13 mouse cellular contexts compared by ENCODE assay signal in genomic region chr4:133903372-133903771, GRCm38 (mm10). TPM values are rescaled to one million over a fixed set of nuclear protein-coding genes. Genes with fewer than 3 reads are reported as not detected.
A peak's percentile ranks its signal among the peaks of the same experiment; 100 is the strongest.
DNase-seq lines count a peak whose midpoint lies in the region; ATAC-seq and TF ChIP-seq lines count a peak whose summit lies in the region.
"Had no signal": no experiment of that assay in that cellular context is flagged by ENCODE, and none has a peak within 500 bp of the region (broad histone marks: within the 10 kb centered on the region; RNA-seq: fewer than 3 reads in every experiment).

No protein-coding gene starts in this region.

- H3K9me3 ChIP-seq in heart, embryonic 14.5 days (ENCODE audit: control insufficient read depth, low read length): no peaks in the 10 kb centered on the region
- no peaks in the 10 kb centered on the region for H3K9me3 ChIP-seq in lung, embryonic 14.5 days (ENCODE audit: low read depth, low read length)
- H3K9me3 ChIP-seq: forebrain, embryonic 10.5 days; G1E had no signal

- no peak for DNase-seq in heart, adult 2 months
- DNase-seq in lung, embryonic 14.5 days: peak; percentile 77
- DNase-seq in lung, adult 2 months: no peak
- DNase-seq in R1 (ENCODE audit: low read depth, low spot score): peak; percentile 40
- DNase-seq in lung, postnatal 14 days: peak; percentile 47
- DNase-seq in left cerebral cortex, adult 9 months (ENCODE audit: low spot score in 2 of 2): no peak
- DNase-seq: cerebellum, adult 11 months; embryo, embryonic 11 days; thymus, postnatal 25 days had no signal

- H3K9ac ChIP-seq in heart, embryonic 14.5 days (ENCODE audit: low read length): no peak overlapping the region
- no peak overlapping the region for H3K9ac ChIP-seq in heart, adult 2 months (ENCODE audit: low read depth, low read length)
- no peak overlapping the region for H3K9ac ChIP-seq in lung, embryonic 14.5 days

- peaks cover 5 to 7% of the 10 kb centered on the region in 2 experiments; a peak in 3 of 4 replicates for H3K4me1 ChIP-seq in heart, embryonic 14.5 days (ENCODE audit: control insufficient read depth in 2 of 2, insufficient read depth in 2 of 2, low read length in 2 of 2)
- H3K4me1 ChIP-seq in heart, adult 2 months (ENCODE audit: control insufficient read depth, insufficient read depth, low read length): no peaks in the 10 kb centered on the region
- no peaks in the 10 kb centered on the region for H3K4me1 ChIP-seq in lung, embryonic 14.5 days (ENCODE audit: insufficient read depth)
- peaks cover 11% of the 10 kb centered on the region for H3K4me1 ChIP-seq in lung, adult 2 months (ENCODE audit: control insufficient read depth, insufficient read depth, low read length)

- H3K36me3 ChIP-seq in heart, embryonic 14.5 days (ENCODE audit: control insufficient read depth, insufficient read depth, low read length): no peaks in the 10 kb centered on the region
- H3K36me3 ChIP-seq in heart, adult 2 months (ENCODE audit: control insufficient read depth, insufficient read depth, low read length): no peaks in the 10 kb centered on the region
- no peaks in the 10 kb centered on the region for H3K36me3 ChIP-seq in lung, embryonic 14.5 days (ENCODE audit: insufficient read depth)
- H3K36me3 ChIP-seq: forebrain, embryonic 10.5 days; G1E had no signal

- no peak overlapping the region for H3K27ac ChIP-seq in heart, embryonic 14.5 days (replicated peaks in 1 of 2; ENCODE audit: control insufficient read depth in 1 of 2, insufficient read depth in 1 of 2, low read depth in 2 of 2, low read length in 2 of 2)
- no peak overlapping the region for H3K27ac ChIP-seq in heart, adult 2 months
- no peak overlapping the region for H3K27ac ChIP-seq in lung, embryonic 14.5 days (ENCODE audit: low read depth)
- H3K27ac ChIP-seq: forebrain, embryonic 10.5 days; kidney, postnatal 0 days had no signal

- no peaks in the 10 kb centered on the region for H3K79me2 ChIP-seq in heart, adult 2 months (replicated peaks; ENCODE audit: control insufficient read depth, insufficient read depth, low read length)

- 50% methylated on average over 7 of the region's 7 CpGs for WGBS in heart, embryonic 14.5 days
- 36% methylated on average over 7 of the region's 7 CpGs for WGBS in heart, adult 2 months
- 49% methylated on average over 7 of the region's 7 CpGs for WGBS in lung, embryonic 14.5 days
- 38% methylated on average over 7 of the region's 7 CpGs for WGBS in lung, adult 2 months

- no peak for TF ChIP-seq EP300 in heart, adult 2 months (IDR thresholded peaks at IDR 0.05; ENCODE audit: insufficient read depth, low read depth, low read length)

- intact Hi-C loops in heart, adult 2 months (cut with DNase I): no loop called here

- H3K27me3 ChIP-seq in heart, embryonic 14.5 days (ENCODE audit: control insufficient read depth, insufficient read depth, low read length): no peaks in the 10 kb centered on the region
- H3K27me3 ChIP-seq in heart, adult 2 months (ENCODE audit: control insufficient read depth, insufficient read depth, low read length): no peaks in the 10 kb centered on the region
- no peaks in the 10 kb centered on the region for H3K27me3 ChIP-seq in lung, embryonic 14.5 days (ENCODE audit: insufficient read depth, low read length)

- H3K4me2 ChIP-seq in heart, embryonic 14.5 days (ENCODE audit: low read length): no peak overlapping the region
- H3K4me2 ChIP-seq in lung, embryonic 14.5 days: no peak overlapping the region

- TF ChIP-seq CTCF in heart, adult 2 months (IDR thresholded peaks at IDR 0.05): no peak
- no peak for TF ChIP-seq CTCF in lung, embryonic 14.5 days (IDR thresholded peaks at IDR 0.05; ENCODE audit: low read depth)
- TF ChIP-seq CTCF in lung, adult 2 months (IDR thresholded peaks at IDR 0.05; ENCODE audit: insufficient read depth, low read length): no peak

- no peak overlapping the region for H3K4me3 ChIP-seq in heart, embryonic 14.5 days (ENCODE audit: control insufficient read depth in 1 of 2, insufficient read depth in 1 of 2, low read depth in 1 of 2, low read length in 2 of 2)
- no peak overlapping the region for H3K4me3 ChIP-seq in heart, adult 2 months
- H3K4me3 ChIP-seq in lung, embryonic 14.5 days (ENCODE audit: low read depth, low read length): no peak overlapping the region
- no peak overlapping the region for H3K4me3 ChIP-seq in lung, adult 2 months (replicated peaks; ENCODE audit: extremely low read depth, low read depth, low read length)
- H3K4me3 ChIP-seq: forebrain, embryonic 10.5 days had no signal

- TF ChIP-seq POLR2A in heart, adult 2 months (IDR thresholded peaks at IDR 0.05; ENCODE audit: insufficient read depth, low read depth, low read length): no peak
- no peak for TF ChIP-seq POLR2A in lung, adult 2 months (IDR thresholded peaks at IDR 0.05; ENCODE audit: borderline replicate concordance, extremely low read depth, low read depth, low read length)

- peak; percentile 56; the same call in 1 of the 2 replicates for ATAC-seq in heart, embryonic 14.5 days (ENCODE audit: insufficient number of reproducible peaks, insufficient read depth, low FRiP score, low read depth)
- peak; percentile 35; the same call in 1 of the 2 replicates for ATAC-seq in lung, embryonic 14.5 days (ENCODE audit: insufficient read depth)

RNA-seq across cellular contexts. Expression of gene Rps6ka1, which starts 15.8 kb away (rescaled TPM):
- polyA plus RNA-seq in heart, embryonic 14.5 days (2014; fragmentation: Nextera tagmentation; extraction: Ambion mirVana): 15.9 and 16.9 TPM in 2 replicates
- 1 to 10 TPM; 4.4 to 4.8 TPM for total RNA-seq in heart, adult 2 months (2021)
- polyA plus RNA-seq in heart, adult 2 months (2012; rRNA removed): 5.9 and 7.1 TPM in 2 replicates
- 46.2 and 49.5 TPM in 2 replicates for polyA plus RNA-seq in lung, embryonic 14.5 days (2014; fragmentation: Nextera tagmentation; extraction: Ambion mirVana)
- 57.2 and 65.6 TPM in 2 replicates for polyA plus RNA-seq in lung, adult 2 months (2012; rRNA removed)

Comparison
In these comparisons a context has a peak if more than half of its experiments do, and no peak if none do; other contexts are left out.
1. DNase-seq: peak in lung, embryonic 14.5 days (single experiment), R1 (single experiment) and lung, postnatal 14 days (single experiment); none in heart, adult 2 months (0 of 2), lung, adult 2 months (single experiment) and left cerebral cortex, adult 9 months (0 of 2).